Mouse (Mus musculus): ENCODE measurements around the gene Ppdpf.

Gene Ppdpf

GRCm38 (mm10) chr2:181218881-181219485, 31.9 kb downstream of the Ppdpf start:
- DNase-seq (ENCODE audit: low read depth, low spot score) = no peak

- no peak for DNase-seq (ENCODE audit: low read depth, low spot score)
These were observed 32.6 kb downstream of the Ppdpf start, which contains the start of gene Fndc11 for GRCm38 (mm10) chr2:181219538-181220216. Gene Fndc11, plus strand, starts transcription at chr2:181220013.

- no peak for DNase-seq (ENCODE audit: low read depth, low spot score)
These were observed 33.3 kb downstream of the Ppdpf start for GRCm38 (mm10) chr2:181220361-181220760.

GRCm38 (mm10) chr2:181224994-181225393, 37.9 kb downstream of the Ppdpf start:
- DNase-seq (ENCODE audit: low read depth, low spot score) = no peak

- DNase-seq (ENCODE audit: low read depth, low spot score) = no peak
These were observed 40.1 kb downstream of the Ppdpf start for GRCm38 (mm10) chr2:181227122-181227521.

- DNase-seq (ENCODE audit: low read depth, low spot score) = no peak
These were observed 41.3 kb downstream of the Ppdpf start for GRCm38 (mm10) chr2:181228335-181228734.

GRCm38 (mm10) chr2:181231171-181231570, 44.1 kb downstream of the Ppdpf start:
- no peak for DNase-seq (ENCODE audit: low read depth, low spot score)

- DNase-seq (ENCODE audit: low read depth, low spot score) = no peak
These were observed 46.4 kb downstream of the Ppdpf start for GRCm38 (mm10) chr2:181233443-181233842.

GRCm38 (mm10) chr2:181234680-181235079, 47.6 kb downstream of the Ppdpf start:
- no peak for DNase-seq (ENCODE audit: low read depth, low spot score)

- DNase-seq (ENCODE audit: low read depth, low spot score) = no peak
These were observed 48.9 kb downstream of the Ppdpf start for GRCm38 (mm10) chr2:181235681-181236566.

GRCm38 (mm10) chr2:181237251-181238014, 50.4 kb downstream of the Ppdpf start:
- DNase-seq (ENCODE audit: low read depth, low spot score) = no peak

- DNase-seq (ENCODE audit: low read depth, low spot score) = no peak
These were observed 51.1 kb downstream of the Ppdpf start for GRCm38 (mm10) chr2:181238091-181238610.

Data from retina, postnatal 7 days (tissue).